Mouse (Mus musculus) lung, postnatal 0 days (tissue): ENCODE data around the gene Ncoa1. TPM values are rescaled to one million over a fixed set of nuclear protein-coding genes. Genes with fewer than 3 reads are reported as not detected.

ENCODE experiments used
- ATAC-seq: fragments of 200-750 bp; cut with Nextera tagmentation; 2 replicates; pipeline ENCODE4 v1.8.0; 2017; ENCODE audit warnings: moderate library complexity
- DNase-seq: peaks from one replicate; pipeline ENCODE4 v3.0.0-alpha.2; 2016; ENCODE audit warnings: low spot score
- H3K27ac ChIP-seq: fragments of 300-500 bp; sonication (generic); 2 replicates; pipeline ENCODE4 v1.5.1; 2014; ENCODE audit warnings: antibody characterized with exemption, mild to moderate bottlenecking, low read length, mixed read lengths
- H3K27me3 ChIP-seq: fragments of 300-500 bp; sonication (generic); replicated peaks from 2 replicates; pipeline ENCODE4 v1.6.1; 2014; ENCODE audit warnings: low read length, mixed read lengths; ENCODE audit not compliant: insufficient read depth
- H3K36me3 ChIP-seq: fragments of 300-500 bp; sonication (generic); 2 replicates; pipeline ENCODE4 v1.6.1; 2014; ENCODE audit warnings: low read length, mixed read lengths; ENCODE audit not compliant: insufficient read depth
- H3K4me1 ChIP-seq: fragments of 300-500 bp; sonication (generic); 2 replicates; pipeline ENCODE4 v1.6.1; 2014; ENCODE audit warnings: antibody characterized with exemption, low read depth, low read length, mixed read lengths; ENCODE audit not compliant: insufficient read depth
- H3K4me2 ChIP-seq: fragments of 300-500 bp; sonication (generic); replicated peaks from 2 replicates; pipeline ENCODE4 v1.6.1; 2014; ENCODE audit warnings: low read depth, mild to moderate bottlenecking, low read length, moderate library complexity, mixed read lengths
- H3K4me3 ChIP-seq: fragments of 300-500 bp; sonication (generic); 2 replicates; pipeline ENCODE4 v1.5.1; 2014; ENCODE audit warnings: low read depth, low read length
- H3K9ac ChIP-seq: fragments of 300-500 bp; sonication (generic); replicated peaks from 2 replicates; pipeline ENCODE4 v1.6.1; 2014; ENCODE audit warnings: low read depth, mild to moderate bottlenecking
- H3K9me3 ChIP-seq: fragments of 300-500 bp; sonication (generic); 2 replicates; pipeline ENCODE4 v1.6.1; 2016; ENCODE audit warnings: low read length, mixed read lengths
- CTCF ChIP-seq: IDR thresholded peaks from 2 replicates; pipeline ENCODE4 v1.5.1; 2016; ENCODE audit warnings: antibody characterized with exemption, mild to moderate bottlenecking
- EP300 ChIP-seq: IDR thresholded peaks from 2 replicates; pipeline ENCODE4 v1.6.1; 2016; ENCODE audit warnings: antibody characterized with exemption, mild to moderate bottlenecking, control low read depth
- WGBS: fragments of 180-500 bp; shearing (Covaris S2); extraction: QIAGEN DNeasy Blood & Tissue Kit; methylation state at CpG from one replicate; pipeline ENCODE4 v1.1.7; 2014; 5-methylcytosine and 5-hydroxymethylcytosine counted together
- polyA plus RNA-seq: library from polyadenylated mRNA; unstranded; fragments of >200 nt; fragmentation: Nextera tagmentation; extraction: Ambion mirVana; gene quantifications from 2 replicates; pipeline ENCODE4 v1.2.1, GENCODE M21; 2015

Gene Ncoa1
- polyA plus RNA-seq, 1 experiment from 2014 or later, result 9.6 TPM

DNA sequence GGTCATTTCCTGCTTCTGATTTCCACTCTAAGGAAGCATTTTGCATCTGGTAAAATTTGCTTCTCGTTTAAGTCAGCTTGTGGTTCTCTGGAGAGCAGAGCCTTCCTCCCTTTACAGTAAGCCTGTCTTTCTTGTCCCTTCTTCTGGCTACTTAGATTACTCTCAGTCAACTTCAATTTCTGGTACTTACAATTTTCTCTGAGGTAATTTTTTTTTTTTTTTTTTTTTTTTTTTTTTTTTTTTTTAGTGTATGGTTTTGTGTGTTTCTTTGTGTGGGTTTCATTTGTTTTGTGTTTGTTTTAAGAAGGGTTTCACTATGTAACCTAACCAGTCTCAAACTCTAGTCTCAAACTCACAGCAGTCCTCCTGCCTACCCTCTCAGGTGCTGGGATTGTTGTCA lies 31.2 kb upstream of the Ncoa1 start:
- WGBS, result 50% methylated on average over 1 of the region's 1 CpGs
- Histone ChIP-seq H3K4me2 (no peak overlapping the region), H3K36me3 (no peaks in the 10 kb centered on the region), H3K9me3 (no peaks in the 10 kb centered on the region), H3K27me3 (no peaks in the 10 kb centered on the region), H3K4me3 (no peak overlapping the region), H3K4me1 (no peaks in the 10 kb centered on the region), H3K27ac (no peak overlapping the region), H3K9ac (no peak overlapping the region)
- TF ChIP-seq EP300 (no peak), CTCF (no peak)
- ATAC-seq, result no peak
- no peak for DNase-seq

DNA sequence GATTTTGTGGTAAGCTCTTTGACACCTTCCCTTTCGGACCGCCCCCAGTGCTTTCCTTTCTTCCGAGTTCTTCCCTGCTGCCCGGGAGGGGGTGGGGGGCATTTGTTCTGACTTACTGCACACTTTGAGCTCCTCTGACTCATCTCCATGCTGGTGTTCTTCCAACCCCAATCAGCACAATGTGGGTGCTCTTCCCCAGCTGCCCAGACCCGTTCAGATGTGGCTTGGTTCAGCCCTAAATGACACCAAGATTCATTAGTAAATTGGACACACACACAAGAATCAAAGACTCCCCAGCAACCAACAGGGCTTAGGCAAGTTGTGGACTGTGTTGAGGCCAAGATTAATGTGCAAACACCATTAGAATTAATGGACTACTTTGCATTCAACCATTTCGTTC lies 30.5 kb upstream of the Ncoa1 start:
- Histone ChIP-seq H3K9me3 (no peaks in the 10 kb centered on the region), H3K27me3 (no peaks in the 10 kb centered on the region), H3K36me3 (no peaks in the 10 kb centered on the region), H3K4me3 (no peak overlapping the region), H3K4me2 (no peak overlapping the region), H3K9ac (no peak overlapping the region), H3K4me1 (no peaks in the 10 kb centered on the region), H3K27ac (no peak overlapping the region)
- DNase-seq, result no peak
- ATAC-seq, result no peak
- TF ChIP-seq CTCF (no peak), EP300 (no peak)
- WGBS, result 33% methylated on average over 6 of the region's 6 CpGs

DNA sequence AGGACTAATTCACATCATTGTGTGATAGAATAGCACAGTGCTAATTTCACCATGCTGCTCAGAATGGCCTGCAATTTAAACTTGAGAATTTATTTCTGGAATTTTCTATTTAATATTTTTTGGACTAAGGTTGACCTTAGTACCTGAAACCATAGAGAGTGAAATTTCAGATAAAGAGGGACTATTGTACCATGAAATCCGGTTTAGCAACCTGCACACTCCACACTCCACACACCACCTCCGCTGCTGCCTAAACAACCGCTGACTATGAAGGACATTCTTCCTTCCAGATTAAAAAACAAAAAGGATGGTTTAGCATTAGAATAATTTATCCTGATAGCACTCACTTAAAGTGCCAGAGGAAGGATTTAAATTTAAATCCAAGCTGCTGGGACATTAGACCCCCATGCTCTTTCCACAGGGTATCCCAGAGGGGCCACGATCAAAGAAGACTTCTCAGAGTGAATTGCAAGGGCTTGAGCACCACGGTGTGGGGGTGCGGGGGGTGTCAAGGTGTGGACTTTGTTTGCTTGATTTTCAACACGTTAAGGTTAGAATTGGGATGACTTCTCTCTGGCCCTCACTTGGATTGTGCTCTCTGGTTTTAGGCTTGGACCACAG lies 29.9 kb upstream of the Ncoa1 start:
- H3K4me3 ChIP-seq, result no peak overlapping the region
- H3K36me3 ChIP-seq, result no peaks in the 10 kb centered on the region
- no peaks in the 10 kb centered on the region for H3K4me1 ChIP-seq
- no peak for DNase-seq
- H3K9ac ChIP-seq, result no peak overlapping the region
- TF ChIP-seq EP300 (no peak), CTCF (no peak)
- no peak for ATAC-seq
- H3K27me3 ChIP-seq, result no peaks in the 10 kb centered on the region
- no peak overlapping the region for H3K27ac ChIP-seq
- 28% methylated on average over 7 of the region's 7 CpGs for WGBS
- H3K9me3 ChIP-seq, result no peaks in the 10 kb centered on the region
- no peak overlapping the region for H3K4me2 ChIP-seq

DNA sequence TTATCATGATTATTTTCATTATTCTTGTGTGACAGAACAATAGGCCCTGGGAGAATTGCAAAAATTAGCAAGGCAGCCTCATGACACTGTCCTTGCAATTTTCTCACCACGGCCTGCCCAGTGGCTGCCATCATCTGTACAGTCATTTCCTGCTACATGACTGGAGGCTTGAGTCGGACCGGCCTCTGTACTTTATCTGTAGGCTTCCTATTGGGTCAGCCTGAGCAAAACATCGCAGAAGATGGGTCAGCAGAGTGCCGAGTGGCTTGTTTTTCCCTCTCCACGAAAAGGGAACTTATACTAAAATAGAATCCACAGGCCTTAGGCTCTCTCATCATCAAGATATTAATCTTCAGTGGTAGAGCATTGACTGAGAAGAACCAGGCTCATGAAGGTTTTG lies 28.3 kb upstream of the Ncoa1 start:
- DNase-seq (no peak), ATAC-seq (no peak)
- H3K9ac ChIP-seq, result no peak overlapping the region
- TF ChIP-seq CTCF (no peak), EP300 (no peak)
- H3K27ac ChIP-seq, result no peak overlapping the region
- H3K4me3 ChIP-seq, result no peak overlapping the region
- 69% methylated on average over 6 of the region's 6 CpGs for WGBS
- no peak overlapping the region for H3K4me2 ChIP-seq
- no peaks in the 10 kb centered on the region for H3K27me3 ChIP-seq
- no peaks in the 10 kb centered on the region for H3K9me3 ChIP-seq
- no peaks in the 10 kb centered on the region for H3K36me3 ChIP-seq
- H3K4me1 ChIP-seq, result no peaks in the 10 kb centered on the region

DNA sequence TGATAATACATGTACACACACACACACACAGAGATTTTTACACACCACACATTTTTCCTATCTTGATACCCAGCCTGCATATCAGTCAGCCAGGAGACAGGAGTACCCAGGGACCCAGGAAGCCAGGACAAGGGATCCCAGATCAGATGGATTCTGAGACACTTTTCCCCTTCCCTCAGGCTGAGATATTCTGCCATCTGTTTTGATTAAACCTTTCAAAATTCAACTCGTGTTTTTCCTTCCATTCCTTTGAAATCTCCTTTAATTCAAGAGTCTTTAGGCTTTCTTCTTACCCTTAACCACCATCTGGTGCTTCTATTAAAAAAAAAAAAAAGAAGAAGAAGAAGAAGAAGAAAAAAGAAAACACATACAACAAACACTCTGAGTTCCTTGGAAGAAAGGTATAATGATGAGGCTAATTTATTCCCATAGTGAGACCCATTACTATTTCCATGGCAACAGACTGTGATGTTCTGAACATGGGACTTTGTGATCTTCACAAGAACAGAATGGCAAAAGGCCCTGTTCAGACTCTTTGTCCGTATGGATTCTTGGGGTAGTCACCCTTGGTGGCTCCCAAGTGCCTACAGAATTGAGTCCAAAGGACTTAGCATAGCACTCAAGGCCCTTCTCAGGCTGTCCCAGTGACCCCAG lies 26.8 kb upstream of the Ncoa1 start:
- Histone ChIP-seq H3K4me3 (no peak overlapping the region), H3K4me2 (no peak overlapping the region), H3K27ac (no peak overlapping the region), H3K27me3 (no peaks in the 10 kb centered on the region), H3K36me3 (no peaks in the 10 kb centered on the region), H3K9ac (no peak overlapping the region), H3K9me3 (no peaks in the 10 kb centered on the region), H3K4me1 (no peaks in the 10 kb centered on the region)
- TF ChIP-seq CTCF, result no peak
- TF ChIP-seq EP300, result no peak
- DNase-seq, result no peak
- ATAC-seq, result no peak
- WGBS, result 79% methylated on average over 2 of the region's 2 CpGs

DNA sequence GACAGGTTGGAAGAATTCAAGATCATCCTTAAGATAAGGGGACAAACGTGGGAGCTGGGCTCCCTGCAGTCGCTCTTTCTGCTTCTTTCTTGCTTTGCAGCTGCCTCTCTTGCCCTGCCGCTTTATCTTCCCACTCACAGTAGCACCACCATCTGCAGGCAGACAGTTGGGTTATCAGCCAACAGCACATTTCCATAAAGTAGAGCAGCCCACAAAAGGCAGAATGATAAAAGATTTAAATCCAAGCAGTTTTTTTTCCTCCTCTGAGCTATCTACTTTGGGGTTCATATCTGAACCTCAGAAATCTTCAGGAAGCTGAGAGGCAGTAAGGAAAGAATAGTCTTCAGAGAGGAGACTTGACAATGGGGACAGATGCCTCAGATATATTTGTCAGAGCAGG lies 24.9 kb upstream of the Ncoa1 start:
- H3K4me2 ChIP-seq, result no peak overlapping the region
- no peaks in the 10 kb centered on the region for H3K27me3 ChIP-seq
- H3K9me3 ChIP-seq, result no peaks in the 10 kb centered on the region
- H3K9ac ChIP-seq, result no peak overlapping the region
- ATAC-seq (no peak), DNase-seq (no peak)
- TF ChIP-seq EP300 (no peak), CTCF (no peak)
- H3K4me1 ChIP-seq, result no peaks in the 10 kb centered on the region
- 37% methylated on average over 3 of the region's 3 CpGs for WGBS
- H3K27ac ChIP-seq, result no peak overlapping the region
- no peak overlapping the region for H3K4me3 ChIP-seq
- no peaks in the 10 kb centered on the region for H3K36me3 ChIP-seq

DNA sequence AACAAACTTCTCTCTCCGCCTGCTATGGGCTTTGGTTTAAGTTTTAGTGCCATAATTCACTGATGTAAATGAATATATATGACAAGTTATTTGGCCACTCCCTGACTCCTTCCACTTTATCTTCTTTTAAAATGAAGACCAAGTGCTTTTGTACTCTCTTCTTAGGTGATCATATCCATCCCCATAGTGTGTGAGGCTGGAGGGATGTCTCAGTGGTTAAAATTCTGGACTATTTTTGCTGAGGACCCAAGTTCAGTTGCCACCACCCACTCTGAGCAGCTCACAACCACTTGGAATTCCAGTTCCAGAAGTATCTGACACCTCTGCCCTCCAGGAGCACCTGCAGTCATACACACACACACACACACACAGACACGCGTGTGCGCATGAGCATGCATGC lies 23.5 kb upstream of the Ncoa1 start:
- no peak for ATAC-seq
- WGBS, result 94% methylated on average over 4 of the region's 4 CpGs
- no peak for DNase-seq

More for the DNA sequence above, 23.5 kb upstream of the Ncoa1 start:
- no peak overlapping the region for H3K27ac ChIP-seq
- H3K36me3 ChIP-seq, result no peaks in the 10 kb centered on the region
- TF ChIP-seq CTCF (no peak), EP300 (no peak)
- no peaks in the 10 kb centered on the region for H3K27me3 ChIP-seq
- no peaks in the 10 kb centered on the region for H3K9me3 ChIP-seq
- H3K4me3 ChIP-seq, result no peak overlapping the region
- no peak overlapping the region for H3K9ac ChIP-seq
- H3K4me2 ChIP-seq, result no peak overlapping the region
- no peaks in the 10 kb centered on the region for H3K4me1 ChIP-seq
